Mouse (Mus musculus): ENCODE results near the gene Shank1.
A peak's percentile ranks its signal among the peaks of the same experiment; 100 is the strongest.

Shank1 gene

GRCm38 (mm10) chr7:44304775-44305641, 5.0 kb upstream of the Shank1 start:
- peak; percentile 88 to 95 for DNase-seq (ENCODE audit: low spot score in 2 of 2)

GRCm38 (mm10) chr7:44305686-44306085, 4.4 kb upstream of the Shank1 start:
- DNase-seq (ENCODE audit: low spot score in 2 of 2): no peak

- DNase-seq (ENCODE audit: low spot score in 2 of 2): no peak
Observed at GRCm38 (mm10) chr7:44306516-44307240, 3.4 kb upstream of the Shank1 start, which contains the start of gene Clec11a. Gene Clec11a (minus strand): TSS chr7:44306902.

GRCm38 (mm10) chr7:44307261-44308020, 2.6 kb upstream of the Shank1 start:
- DNase-seq (ENCODE audit: low spot score in 2 of 2): no peak

GRCm38 (mm10) chr7:44310285-44310877, 328 bp downstream of the Shank1 start:
- no peak for DNase-seq (ENCODE audit: low spot score in 2 of 2)

GRCm38 (mm10) chr7:44310878-44311712, 1.0 kb downstream of the Shank1 start:
- peak; percentile 55 to 59 for DNase-seq (ENCODE audit: low spot score in 2 of 2)

GRCm38 (mm10) chr7:44311713-44312304, 1.8 kb downstream of the Shank1 start:
- no peak for DNase-seq (ENCODE audit: low spot score in 2 of 2)

- no peak for DNase-seq (ENCODE audit: low spot score in 2 of 2)
Observed at GRCm38 (mm10) chr7:44312484-44312883, 2.4 kb downstream of the Shank1 start.

- no peak for DNase-seq (ENCODE audit: low spot score in 2 of 2)
Observed at GRCm38 (mm10) chr7:44317913-44318312, 7.9 kb downstream of the Shank1 start.

- DNase-seq (ENCODE audit: low spot score in 2 of 2): no peak
Observed at GRCm38 (mm10) chr7:44320886-44321285, 10.8 kb downstream of the Shank1 start.

GRCm38 (mm10) chr7:44322290-44322689, 12.2 kb downstream of the Shank1 start:
- no peak for DNase-seq (ENCODE audit: low spot score in 2 of 2)

- no peak for DNase-seq (ENCODE audit: low spot score in 2 of 2)
Observed at GRCm38 (mm10) chr7:44326614-44327013, 16.6 kb downstream of the Shank1 start.

GRCm38 (mm10) chr7:44332336-44332735, 22.3 kb downstream of the Shank1 start:
- no peak for DNase-seq (ENCODE audit: low spot score in 2 of 2)

GRCm38 (mm10) chr7:44334139-44334538, 24.1 kb downstream of the Shank1 start:
- DNase-seq (ENCODE audit: low spot score in 2 of 2): no peak

GRCm38 (mm10) chr7:44335031-44335878, 25.2 kb downstream of the Shank1 start:
- no peak for DNase-seq (ENCODE audit: low spot score in 2 of 2)

- DNase-seq (ENCODE audit: low spot score in 2 of 2): no peak
Observed at GRCm38 (mm10) chr7:44336046-44337021, 26.3 kb downstream of the Shank1 start.

- DNase-seq (ENCODE audit: low spot score in 2 of 2): no peak
Observed at GRCm38 (mm10) chr7:44337121-44337849, 27.2 kb downstream of the Shank1 start.

- no peak for DNase-seq (ENCODE audit: low spot score in 2 of 2)
Observed at GRCm38 (mm10) chr7:44340226-44340625, 30.2 kb downstream of the Shank1 start.
